Mouse (Mus musculus) midbrain, embryonic 16.5 days (tissue): ENCODE measurements around the gene Myo1h. TPM values are rescaled to one million over a fixed set of nuclear protein-coding genes. Genes with fewer than 3 reads are reported as not detected.
A peak's percentile ranks its signal among the peaks of the same experiment; 100 is the strongest.

ENCODE experiments used
- ATAC-seq: fragments of 200-750 bp; cut with Nextera tagmentation; 2 replicates; pipeline ENCODE4 v1.8.0; 2017; ENCODE audit warnings: moderate TSS enrichment
- H3K27ac ChIP-seq: fragments of 300-500 bp; sonication (generic); 2 replicates; pipeline ENCODE4 v1.5.1; 2014; ENCODE audit warnings: mild to moderate bottlenecking, low read length, mixed read lengths
- H3K27me3 ChIP-seq: fragments of 300-500 bp; sonication (generic); 2 replicates; pipeline ENCODE4 v1.6.1; 2014; ENCODE audit warnings: low read depth, low read length, mixed read lengths; ENCODE audit not compliant: control insufficient read depth, insufficient read depth
- H3K36me3 ChIP-seq: fragments of 300-500 bp; sonication (generic); 2 replicates; pipeline ENCODE4 v1.6.1; 2014; ENCODE audit warnings: mild to moderate bottlenecking, low read length, moderate library complexity, mixed read lengths; ENCODE audit not compliant: control insufficient read depth, insufficient read depth
- H3K4me1 ChIP-seq: fragments of 300-500 bp; sonication (generic); 2 replicates; pipeline ENCODE4 v1.6.1; 2014; ENCODE audit warnings: mild to moderate bottlenecking, low read length, mixed read lengths; ENCODE audit not compliant: control insufficient read depth, insufficient read depth
- H3K4me2 ChIP-seq: fragments of 300-500 bp; sonication (generic); 2 replicates; pipeline ENCODE4 v1.6.1; 2014; ENCODE audit warnings: mild to moderate bottlenecking, low read length, mixed read lengths
- H3K4me3 ChIP-seq: fragments of 300-500 bp; sonication (generic); 2 replicates; pipeline ENCODE4 v1.5.1; 2014; ENCODE audit warnings: low read depth, mild to moderate bottlenecking, low read length, moderate library complexity, mixed read lengths
- H3K9ac ChIP-seq: fragments of 300-500 bp; sonication (generic); 2 replicates; pipeline ENCODE4 v1.6.1; 2014; ENCODE audit warnings: low read depth, low read length, mixed read lengths
- H3K9me3 ChIP-seq: fragments of 300-500 bp; sonication (generic); replicated peaks from 2 replicates; pipeline ENCODE4 v1.6.1; 2014; ENCODE audit warnings: mild to moderate bottlenecking, low read length, mixed read lengths; ENCODE audit not compliant: control insufficient read depth, poor library complexity, severe bottlenecking
- WGBS: fragments of 180-500 bp; shearing (Covaris S2); extraction: QIAGEN DNeasy Blood & Tissue Kit; methylation state at CpG from one replicate; pipeline ENCODE4 v1.1.7; 2014; 5-methylcytosine and 5-hydroxymethylcytosine counted together
- polyA plus RNA-seq: library from polyadenylated mRNA; unstranded; fragments of >200 nt; fragmentation: Nextera tagmentation; extraction: Ambion mirVana; gene quantifications from 2 replicates; pipeline ENCODE4 v1.2.1, GENCODE M21; 2015

Myo1h gene
- polyA plus RNA-seq, 1 experiment from 2014 or later: 0.82 TPM

DNA sequence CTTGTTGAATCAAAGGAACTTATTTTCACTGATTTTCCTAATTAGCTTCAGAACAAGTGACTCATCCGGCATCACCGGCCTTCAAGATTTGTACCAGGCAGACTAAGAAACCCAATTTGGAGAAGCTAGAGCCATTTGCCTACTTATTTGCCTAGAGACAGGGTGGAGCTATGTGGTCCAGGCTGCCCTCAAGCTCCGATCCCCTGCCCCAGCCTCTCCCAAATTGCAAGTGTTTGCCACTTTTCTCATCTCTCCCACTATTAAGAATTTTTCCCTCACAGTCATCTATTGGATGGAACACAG is 3.6 kb upstream of the Myo1h start:
- H3K4me3 ChIP-seq: no peak overlapping the region
- ATAC-seq: no peak
- H3K27ac ChIP-seq: no peak overlapping the region
- no peaks in the 10 kb centered on the region for H3K36me3 ChIP-seq
- H3K9me3 ChIP-seq: no peaks in the 10 kb centered on the region
- WGBS: 76% methylated on average over 3 of the region's 3 CpGs
- H3K4me1 ChIP-seq: peaks cover 10% of the 10 kb centered on the region
- no peak overlapping the region for H3K4me2 ChIP-seq
- H3K27me3 ChIP-seq: no peaks in the 10 kb centered on the region
- H3K9ac ChIP-seq: no peak overlapping the region

DNA sequence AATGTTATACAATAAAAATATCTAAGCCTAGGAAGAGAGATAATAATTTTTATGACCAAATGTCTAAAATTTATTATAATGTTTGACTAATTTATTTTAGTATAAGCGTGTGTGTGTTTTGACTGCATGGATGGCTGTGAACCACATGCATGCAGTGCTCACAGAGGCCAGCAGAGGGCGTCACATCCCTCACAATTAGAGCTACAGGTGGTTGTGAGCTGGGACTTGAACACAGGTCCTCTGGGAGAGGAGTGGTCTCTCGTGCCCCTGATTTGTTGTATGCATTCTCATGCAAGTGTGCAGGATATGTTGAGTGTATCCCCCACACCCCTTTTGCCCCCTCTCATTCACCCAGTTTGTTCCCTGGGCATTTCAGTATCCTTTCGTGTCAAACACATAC is 2.9 kb upstream of the Myo1h start:
- Histone ChIP-seq H3K9ac (no peak overlapping the region), H3K4me1 (peaks cover 12% of the 10 kb centered on the region), H3K9me3 (no peaks in the 10 kb centered on the region), H3K27ac (no peak overlapping the region), H3K36me3 (no peaks in the 10 kb centered on the region), H3K27me3 (no peaks in the 10 kb centered on the region), H3K4me2 (no peak overlapping the region), H3K4me3 (no peak overlapping the region)
- no peak for ATAC-seq
- WGBS: 82% methylated on average over 4 of the region's 4 CpGs

DNA sequence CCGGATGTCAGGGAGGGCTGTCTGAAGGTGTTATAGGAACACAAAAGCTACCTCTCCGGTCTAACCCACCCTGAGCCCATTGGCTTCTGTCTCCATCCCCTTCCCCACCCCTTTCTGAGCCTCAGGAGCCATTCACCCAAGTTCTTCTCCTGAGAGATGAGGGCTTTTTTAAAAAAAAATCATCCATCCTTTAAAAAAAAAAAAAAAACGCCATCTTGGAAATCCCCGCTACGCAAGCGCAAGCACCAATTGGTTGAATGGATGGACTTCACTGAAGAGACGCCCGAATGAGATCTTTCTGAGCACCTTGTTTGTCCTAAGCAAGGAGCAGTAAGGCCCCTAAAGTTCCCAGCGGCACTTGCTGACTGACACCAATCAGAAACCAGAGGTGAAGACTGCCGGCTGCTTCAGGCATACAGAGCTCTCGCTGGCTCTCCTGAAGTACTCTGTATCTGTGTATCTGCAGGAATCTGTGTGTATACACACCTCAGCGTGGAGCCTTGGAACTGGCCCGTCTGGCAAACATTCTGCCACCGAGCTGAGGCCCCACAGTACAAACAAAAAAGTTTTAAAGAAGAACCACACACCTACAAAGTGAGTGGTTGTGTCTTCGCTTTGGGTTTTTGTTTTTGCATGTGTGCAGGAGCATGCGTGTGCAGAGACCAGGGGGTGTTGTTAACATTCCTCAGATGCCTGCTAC is 1.9 kb upstream of the Myo1h start:
- no peaks in the 10 kb centered on the region for H3K36me3 ChIP-seq
- H3K9ac ChIP-seq: no peak overlapping the region
- H3K4me2 ChIP-seq: no peak overlapping the region
- peaks cover 12% of the 10 kb centered on the region for H3K4me1 ChIP-seq
- H3K27me3 ChIP-seq: no peaks in the 10 kb centered on the region
- no peak overlapping the region for H3K27ac ChIP-seq
- ATAC-seq: no peak
- whole genome bisulfite sequencing: 88% methylated on average over 16 of the region's 16 CpGs
- no peak overlapping the region for H3K4me3 ChIP-seq
- H3K9me3 ChIP-seq: no peaks in the 10 kb centered on the region

DNA sequence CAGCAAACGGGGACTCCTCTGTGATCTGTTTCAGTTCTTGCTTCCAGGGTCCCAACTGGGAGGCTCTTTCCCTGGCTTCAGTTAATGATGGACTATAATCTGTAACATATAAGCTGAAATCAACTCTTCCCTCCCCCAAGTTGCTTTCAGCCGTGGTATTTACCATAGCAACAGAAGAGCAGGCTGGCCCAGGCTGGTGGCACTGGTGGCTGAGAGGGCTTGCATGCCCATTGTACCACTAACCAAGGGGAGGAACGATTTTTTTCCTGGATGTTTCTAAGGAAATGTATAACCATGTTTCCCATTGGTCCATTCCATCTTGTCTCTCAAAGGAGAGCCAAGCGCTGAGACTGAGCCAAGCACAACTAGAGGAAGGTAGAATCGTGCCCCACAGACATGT is 570 bp upstream of the Myo1h start:
- peaks cover 10% of the 10 kb centered on the region for H3K4me1 ChIP-seq
- no peak overlapping the region for H3K4me2 ChIP-seq
- no peak for ATAC-seq
- H3K27ac ChIP-seq: no peak overlapping the region
- H3K9ac ChIP-seq: no peak overlapping the region
- H3K36me3 ChIP-seq: no peaks in the 10 kb centered on the region
- H3K9me3 ChIP-seq: no peaks in the 10 kb centered on the region
- WGBS: 85% methylated on average over 5 of the region's 5 CpGs
- no peaks in the 10 kb centered on the region for H3K27me3 ChIP-seq
- H3K4me3 ChIP-seq: no peak overlapping the region

DNA sequence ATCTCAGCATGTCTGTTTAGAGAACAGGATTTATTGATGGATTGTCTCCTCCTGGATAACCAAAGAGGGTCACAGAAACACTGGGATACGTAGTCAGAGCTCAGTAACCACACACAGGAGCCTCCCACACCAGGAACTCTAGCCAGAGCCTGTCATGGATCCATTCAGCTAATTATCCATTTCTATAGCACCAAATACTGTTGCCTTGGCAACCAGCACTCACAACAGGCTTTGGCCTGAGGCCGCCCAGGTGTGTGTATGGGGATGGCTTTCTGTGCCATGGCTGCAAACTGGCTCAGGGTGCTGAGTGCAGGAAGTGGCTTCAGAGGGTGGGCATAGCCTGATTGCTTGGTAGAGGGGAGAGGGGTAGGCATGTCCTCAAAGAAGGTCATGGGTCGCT is 1.0 kb downstream of the Myo1h start:
- Histone ChIP-seq H3K4me1 (peaks cover 10% of the 10 kb centered on the region), H3K27ac (peak overlapping the region; percentile 58), H3K36me3 (no peaks in the 10 kb centered on the region), H3K4me3 (no peak overlapping the region), H3K9me3 (no peaks in the 10 kb centered on the region), H3K9ac (no peak overlapping the region; the same call in 1 of the 2 replicates), H3K4me2 (no peak overlapping the region; the same call in 1 of the 2 replicates), H3K27me3 (no peaks in the 10 kb centered on the region)
- 42% methylated on average over 3 of the region's 3 CpGs for WGBS
- ATAC-seq: peak; percentile 84

DNA sequence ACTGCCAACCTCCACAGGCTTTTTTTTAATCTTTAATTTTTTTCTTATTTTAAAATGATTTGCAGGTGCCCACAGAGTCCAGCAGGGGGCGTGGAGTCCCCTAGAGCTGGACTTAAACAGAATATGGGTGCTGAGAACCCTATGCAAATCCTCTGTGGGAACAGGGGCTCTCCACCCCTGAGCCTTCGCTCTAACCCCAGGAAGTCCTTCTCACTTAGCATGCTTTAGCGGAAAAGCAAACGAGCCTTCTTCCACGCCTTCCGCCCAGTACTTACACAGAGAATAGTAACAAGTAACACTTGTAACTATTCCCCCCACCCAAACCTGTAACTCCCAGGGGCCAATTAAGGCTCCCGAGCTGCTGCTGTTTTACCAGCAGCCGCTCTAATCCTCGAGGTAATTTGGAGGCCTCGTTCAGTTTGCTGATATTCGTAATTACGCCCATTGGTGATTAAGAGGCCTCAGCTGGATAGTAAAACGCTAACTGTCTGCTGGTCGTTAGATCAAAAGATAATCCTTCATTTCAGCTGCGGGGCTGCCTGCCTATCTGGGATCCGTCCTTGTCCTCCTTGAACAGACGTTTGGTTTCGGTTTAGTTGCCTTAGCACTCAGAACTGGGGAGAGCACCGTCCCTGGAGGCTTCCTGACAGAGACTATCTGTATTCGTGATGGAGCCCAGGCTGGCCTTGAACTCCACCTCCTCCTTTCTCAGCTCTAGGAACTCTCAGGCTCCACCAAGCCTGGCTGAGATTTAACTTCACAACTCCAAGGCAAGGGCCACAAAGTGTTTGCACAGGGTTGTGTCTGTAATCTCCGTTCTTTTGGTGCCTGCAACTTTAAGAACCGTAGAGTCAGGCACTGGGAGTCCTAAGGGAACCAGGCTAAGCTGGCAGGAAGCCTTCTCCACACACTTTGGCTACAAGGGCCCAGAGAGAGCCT is 8.0 kb downstream of the Myo1h start:
- no peak overlapping the region for H3K4me3 ChIP-seq
- H3K9ac ChIP-seq: no peak overlapping the region
- no peaks in the 10 kb centered on the region for H3K36me3 ChIP-seq
- ATAC-seq: no peak
- no peaks in the 10 kb centered on the region for H3K9me3 ChIP-seq
- no peak overlapping the region for H3K4me2 ChIP-seq
- H3K27ac ChIP-seq: no peak overlapping the region
- peaks cover 5% of the 10 kb centered on the region for H3K27me3 ChIP-seq
- 15% methylated on average over 22 of the region's 22 CpGs for WGBS
- H3K4me1 ChIP-seq: peaks cover 13% of the 10 kb centered on the region; the same call in 1 of the 2 replicates

DNA sequence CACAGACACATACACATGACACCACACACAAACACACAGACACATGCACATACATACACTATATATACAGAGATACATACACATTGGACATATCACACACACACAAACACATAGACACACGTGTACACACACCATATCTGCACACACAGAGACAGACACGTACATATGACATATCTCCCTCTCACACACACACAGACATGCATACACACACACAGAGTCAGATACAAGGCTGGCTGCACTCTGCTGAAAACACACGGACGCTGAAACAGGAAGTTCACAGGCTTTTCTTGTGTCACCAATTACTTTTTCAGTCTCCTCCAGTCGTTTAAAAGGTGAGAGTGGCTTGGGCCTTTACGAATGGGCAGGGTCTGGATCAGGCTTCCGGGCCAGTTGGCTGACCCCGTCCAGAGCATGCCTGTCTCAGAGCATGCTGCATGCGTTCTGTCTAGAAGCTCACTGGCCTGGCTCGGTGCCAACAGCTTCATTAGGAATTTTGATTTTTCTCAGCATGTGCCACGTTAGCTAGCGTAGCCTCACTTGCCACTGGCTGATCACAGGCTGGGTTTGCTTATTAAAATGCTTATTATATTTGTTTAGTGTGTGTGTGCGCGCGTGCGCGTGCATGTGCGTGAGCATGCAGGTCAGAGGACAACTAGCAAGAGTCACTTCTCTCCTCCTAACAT is 9.4 kb downstream of the Myo1h start:
- Histone ChIP-seq H3K9me3 (no peaks in the 10 kb centered on the region), H3K4me1 (peaks cover 13% of the 10 kb centered on the region; the same call in 1 of the 2 replicates), H3K9ac (no peak overlapping the region), H3K27ac (no peak overlapping the region; the same call in 1 of the 2 replicates), H3K4me2 (no peak overlapping the region), H3K4me3 (no peak overlapping the region), H3K27me3 (peaks cover 10% of the 10 kb centered on the region), H3K36me3 (no peaks in the 10 kb centered on the region)
- peak; percentile 52; the same call in 1 of the 2 replicates for ATAC-seq
- WGBS: 33% methylated on average over 18 of the region's 18 CpGs

DNA sequence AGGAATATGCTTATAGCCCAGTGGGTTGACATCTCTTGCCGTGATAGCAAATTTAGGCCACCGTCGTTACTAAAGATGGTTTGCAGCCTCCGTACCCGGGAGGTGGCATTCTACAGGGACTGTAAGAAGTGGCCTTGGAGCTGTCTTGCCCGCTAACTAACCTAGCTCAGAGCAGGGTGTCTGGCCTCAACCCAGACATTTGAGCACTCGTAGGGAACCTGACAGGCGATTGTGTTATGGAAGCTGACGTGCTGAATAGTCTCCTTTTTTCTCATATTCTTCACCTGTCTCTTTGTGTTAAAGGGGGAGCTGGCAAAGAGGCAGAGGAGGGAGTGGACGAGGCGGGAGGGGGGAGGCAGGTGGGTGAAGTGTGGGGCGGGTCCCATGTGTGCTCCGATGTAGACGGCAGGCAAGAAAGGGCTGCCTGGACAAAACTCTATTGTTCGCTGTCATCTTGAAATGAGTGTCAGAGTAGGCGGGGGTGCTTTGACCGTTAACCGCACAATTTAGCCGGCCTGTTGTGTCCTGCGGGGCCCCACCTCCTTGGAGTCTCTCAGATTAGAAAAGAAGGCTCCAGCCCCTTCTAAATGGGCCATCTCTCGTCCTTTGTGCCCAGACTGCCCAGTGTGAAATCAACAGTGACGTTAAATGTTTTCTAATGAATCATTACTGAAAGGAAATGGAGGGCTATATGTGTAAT is 10.3 kb downstream of the Myo1h start:
- Histone ChIP-seq H3K9me3 (no peaks in the 10 kb centered on the region), H3K27ac (peak overlapping the region; percentile 30), H3K27me3 (peaks cover 10% of the 10 kb centered on the region), H3K9ac (no peak overlapping the region), H3K4me1 (peaks cover 13% of the 10 kb centered on the region; the same call in 1 of the 2 replicates), H3K4me3 (no peak overlapping the region), H3K36me3 (no peaks in the 10 kb centered on the region), H3K4me2 (peak overlapping the region; percentile 1; the same call in 1 of the 2 replicates)
- 14% methylated on average over 22 of the region's 22 CpGs for WGBS
- peak; percentile 55; the same call in 1 of the 2 replicates for ATAC-seq
